Mouse (Mus musculus): ENCODE results near the gene Gpr39. TPM values are rescaled to one million over a fixed set of nuclear protein-coding genes. Genes with fewer than 3 reads are reported as not detected.

The Gpr39 gene
- total and polyA plus RNA-seq, 2 experiments from 2014 or later = 0.21 to 0.24 TPM

DNA sequence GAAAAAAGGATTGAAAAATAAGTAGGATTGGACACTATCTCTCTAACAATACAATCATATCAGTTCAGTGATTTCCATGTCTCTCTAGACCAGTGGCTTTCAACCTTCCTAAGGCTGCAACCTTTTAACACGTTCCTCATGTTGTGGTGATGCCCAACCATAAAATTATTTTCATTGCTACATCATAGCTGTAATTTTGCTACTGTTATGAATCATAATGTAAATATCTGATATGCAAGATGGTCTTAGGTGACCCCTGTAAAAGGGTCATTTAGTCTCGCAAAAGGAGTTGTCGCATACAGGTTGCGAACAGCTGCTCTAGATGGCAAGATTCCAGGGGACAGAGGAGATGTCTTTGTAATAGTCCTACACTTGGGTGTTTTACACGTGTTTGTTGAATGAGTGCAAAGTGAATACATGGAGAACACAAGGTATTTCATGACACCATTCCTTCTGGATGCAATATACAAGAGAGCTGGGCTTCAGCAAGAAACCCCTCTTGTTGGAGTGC is 11.6 kb upstream of the Gpr39 start:
- ATAC-seq (no peak), DNase-seq (ENCODE audit: low spot score) (no peak)
- Histone ChIP-seq H3K4me2 (ENCODE audit: low read depth, low read length) (no peak overlapping the region), H3K4me3 (ENCODE audit: low read length) (no peak overlapping the region), H3K9ac (replicated peaks; ENCODE audit: low read length) (no peak overlapping the region), H3K9me3 (ENCODE audit: low read length) (no peaks in the 10 kb centered on the region), H3K4me1 (ENCODE audit: insufficient read depth, low read length) (no peaks in the 10 kb centered on the region), H3K36me3 (ENCODE audit: insufficient read depth, low read length) (no peaks in the 10 kb centered on the region), H3K27me3 (ENCODE audit: insufficient read depth, low read length) (no peaks in the 10 kb centered on the region), H3K27ac (no peak overlapping the region)
- no peak for TF ChIP-seq CTCF (IDR thresholded peaks at IDR 0.05; ENCODE audit: low read depth)
- 73% methylated on average over 5 of the region's 5 CpGs for WGBS

DNA sequence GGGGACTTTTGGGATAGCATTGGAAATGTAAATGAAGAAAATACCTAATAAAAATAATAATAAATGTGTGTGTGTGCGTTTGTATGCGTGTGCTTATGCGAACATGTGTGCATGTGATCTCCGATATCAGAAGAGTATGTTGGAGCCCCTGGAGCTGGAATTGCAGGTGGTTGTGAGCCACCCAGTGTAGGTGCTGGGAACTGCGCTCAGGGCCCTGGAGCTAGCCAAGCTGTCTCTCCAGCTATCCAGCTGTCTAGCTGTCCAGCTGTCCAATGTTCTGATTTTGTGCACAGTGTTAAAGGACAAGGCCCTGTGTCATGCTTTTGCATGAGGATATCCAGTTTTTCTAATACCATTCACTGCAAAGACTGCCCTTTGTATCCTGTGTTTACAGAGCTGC is 7.8 kb upstream of the Gpr39 start:
- no peaks in the 10 kb centered on the region for H3K4me1 ChIP-seq (ENCODE audit: insufficient read depth, low read length)
- no peak for DNase-seq (ENCODE audit: low spot score)
- ATAC-seq = no peak

DNA sequence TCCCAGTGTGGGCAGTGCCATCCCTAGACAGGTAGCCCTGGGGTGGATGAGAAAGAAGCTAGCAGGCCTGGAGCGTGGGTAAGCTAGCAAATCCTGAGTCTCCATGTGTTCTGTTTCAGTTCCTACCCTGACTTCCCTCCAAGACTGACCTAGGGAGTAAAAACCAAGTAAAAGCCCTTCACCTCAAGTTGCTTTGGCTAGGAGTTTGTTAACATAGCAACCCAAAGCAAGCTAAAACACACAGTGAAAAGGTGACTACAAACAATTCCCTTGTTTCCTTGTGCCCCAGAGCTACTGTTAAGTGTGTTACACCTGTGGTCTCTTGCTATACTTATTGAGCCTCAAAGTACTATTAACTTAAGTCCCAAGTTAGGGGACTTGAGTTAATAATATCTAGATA is 1.6 kb upstream of the Gpr39 start:
- Histone ChIP-seq H3K9me3 (ENCODE audit: low read length) (no peaks in the 10 kb centered on the region), H3K27ac (no peak overlapping the region), H3K4me2 (ENCODE audit: low read depth, low read length) (no peak overlapping the region), H3K36me3 (ENCODE audit: insufficient read depth, low read length) (no peaks in the 10 kb centered on the region), H3K4me1 (ENCODE audit: insufficient read depth, low read length) (no peaks in the 10 kb centered on the region), H3K27me3 (ENCODE audit: insufficient read depth, low read length) (no peaks in the 10 kb centered on the region), H3K9ac (replicated peaks; ENCODE audit: low read length) (no peak overlapping the region), H3K4me3 (ENCODE audit: low read length) (no peak overlapping the region)
- DNase-seq (ENCODE audit: low spot score) = no peak
- 93% methylated on average over 1 of the region's 1 CpGs for WGBS
- ATAC-seq = no peak
- no peak for TF ChIP-seq CTCF (IDR thresholded peaks at IDR 0.05; ENCODE audit: low read depth)

More for the DNA sequence above, 7.8 kb upstream of the Gpr39 start:
- Histone ChIP-seq H3K27me3 (ENCODE audit: insufficient read depth, low read length) (no peaks in the 10 kb centered on the region), H3K4me3 (ENCODE audit: low read length) (no peak overlapping the region), H3K4me2 (ENCODE audit: low read depth, low read length) (no peak overlapping the region), H3K36me3 (ENCODE audit: insufficient read depth, low read length) (no peaks in the 10 kb centered on the region), H3K9me3 (ENCODE audit: low read length) (no peaks in the 10 kb centered on the region), H3K27ac (no peak overlapping the region), H3K9ac (replicated peaks; ENCODE audit: low read length) (no peak overlapping the region)
- peak; percentile 51 for TF ChIP-seq CTCF (IDR thresholded peaks at IDR 0.05; ENCODE audit: low read depth)
- 83% methylated on average over 5 of the region's 5 CpGs for WGBS

DNA sequence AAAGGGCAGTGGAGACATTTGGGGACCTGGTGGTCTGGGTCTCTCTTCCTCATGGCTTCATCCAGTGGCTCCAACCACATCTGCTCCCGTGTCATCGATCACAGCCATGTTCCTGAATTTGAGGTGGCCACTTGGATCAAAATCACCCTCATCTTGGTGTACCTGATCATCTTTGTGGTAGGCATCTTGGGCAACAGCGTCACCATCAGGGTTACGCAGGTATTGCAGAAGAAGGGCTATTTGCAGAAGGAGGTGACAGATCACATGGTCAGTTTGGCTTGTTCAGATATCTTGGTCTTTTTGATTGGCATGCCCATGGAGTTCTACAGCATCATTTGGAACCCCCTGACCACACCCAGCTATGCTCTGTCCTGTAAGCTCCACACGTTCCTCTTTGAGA is 491 bp downstream of the Gpr39 start:
- no peaks in the 10 kb centered on the region for H3K36me3 ChIP-seq (ENCODE audit: insufficient read depth, low read length)
- TF ChIP-seq CTCF (IDR thresholded peaks at IDR 0.05; ENCODE audit: low read depth) = no peak
- H3K4me2 ChIP-seq (ENCODE audit: low read depth, low read length) = no peak overlapping the region
- no peak overlapping the region for H3K4me3 ChIP-seq (ENCODE audit: low read length)
- no peaks in the 10 kb centered on the region for H3K27me3 ChIP-seq (ENCODE audit: insufficient read depth, low read length)
- no peaks in the 10 kb centered on the region for H3K9me3 ChIP-seq (ENCODE audit: low read length)
- no peaks in the 10 kb centered on the region for H3K4me1 ChIP-seq (ENCODE audit: insufficient read depth, low read length)
- no peak overlapping the region for H3K27ac ChIP-seq
- DNase-seq (ENCODE audit: low spot score) (no peak), ATAC-seq (no peak)
- no peak overlapping the region for H3K9ac ChIP-seq (replicated peaks; ENCODE audit: low read length)
- 88% methylated on average over 5 of the region's 5 CpGs for WGBS

DNA sequence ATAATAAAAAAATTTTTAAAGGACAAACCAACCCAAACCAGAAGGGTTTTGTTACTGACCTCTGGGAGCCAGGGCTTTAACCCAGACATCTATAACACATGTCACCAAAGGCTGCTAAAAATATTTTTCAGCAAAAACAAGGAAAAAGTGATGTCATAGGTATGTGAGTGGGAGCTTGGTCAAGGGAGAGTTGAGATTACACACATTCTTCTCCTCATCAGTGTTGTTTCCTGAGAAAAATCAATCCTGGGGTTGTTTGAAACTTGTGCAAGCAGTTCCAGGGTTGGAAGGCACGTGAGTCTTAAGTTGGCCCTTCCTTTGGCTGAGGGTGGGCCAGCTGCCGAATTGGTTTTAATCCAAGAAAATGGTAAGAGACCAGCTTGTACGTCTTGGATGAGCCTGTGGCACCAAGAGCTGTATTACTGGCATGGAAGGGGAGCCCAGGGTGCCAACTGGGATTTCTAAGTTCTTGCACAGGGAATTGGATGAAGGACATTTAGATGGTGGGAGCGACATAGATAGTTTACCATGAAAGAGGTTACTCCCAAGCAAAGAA is 2.8 kb downstream of the Gpr39 start:
- DNase-seq (ENCODE audit: low spot score) (no peak), ATAC-seq (no peak)
- Histone ChIP-seq H3K4me1 (ENCODE audit: insufficient read depth, low read length) (no peaks in the 10 kb centered on the region), H3K4me2 (ENCODE audit: low read depth, low read length) (no peak overlapping the region), H3K27me3 (ENCODE audit: insufficient read depth, low read length) (no peaks in the 10 kb centered on the region), H3K9ac (replicated peaks; ENCODE audit: low read length) (no peak overlapping the region), H3K9me3 (ENCODE audit: low read length) (no peaks in the 10 kb centered on the region), H3K4me3 (ENCODE audit: low read length) (no peak overlapping the region), H3K36me3 (ENCODE audit: insufficient read depth, low read length) (no peaks in the 10 kb centered on the region), H3K27ac (no peak overlapping the region)
- WGBS = 73% methylated on average over 4 of the region's 4 CpGs
- no peak for TF ChIP-seq CTCF (IDR thresholded peaks at IDR 0.05; ENCODE audit: low read depth)

DNA sequence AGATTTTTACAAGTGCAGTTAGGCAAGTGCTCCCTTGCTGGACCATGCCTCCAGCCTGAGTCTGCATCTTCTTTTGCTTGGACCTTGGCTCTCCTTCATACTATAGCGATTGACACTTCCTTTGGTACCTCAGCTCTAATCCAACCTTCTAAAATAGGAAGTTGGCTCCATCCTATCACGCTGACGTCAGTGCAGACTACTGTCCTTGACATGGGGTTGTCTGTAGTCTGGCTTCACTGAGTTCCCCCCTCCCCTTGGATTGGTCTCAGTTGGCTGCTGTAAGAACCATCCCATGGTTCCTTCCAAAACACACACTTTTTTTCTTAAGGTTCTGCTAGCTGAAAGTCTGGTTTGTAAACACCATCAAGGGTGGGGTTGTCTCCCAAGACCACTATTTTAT is 7.6 kb downstream of the Gpr39 start:
- H3K27ac ChIP-seq = no peak overlapping the region
- DNase-seq (ENCODE audit: low spot score) (no peak), ATAC-seq (no peak)
- no peaks in the 10 kb centered on the region for H3K27me3 ChIP-seq (ENCODE audit: insufficient read depth, low read length)
- H3K4me2 ChIP-seq (ENCODE audit: low read depth, low read length) = no peak overlapping the region
- TF ChIP-seq CTCF (IDR thresholded peaks at IDR 0.05; ENCODE audit: low read depth) = no peak
- H3K9me3 ChIP-seq (ENCODE audit: low read length) = no peaks in the 10 kb centered on the region
- 83% methylated on average over 3 of the region's 3 CpGs for WGBS
- H3K4me3 ChIP-seq (ENCODE audit: low read length) = no peak overlapping the region
- no peak overlapping the region for H3K9ac ChIP-seq (replicated peaks; ENCODE audit: low read length)
- no peaks in the 10 kb centered on the region for H3K4me1 ChIP-seq (ENCODE audit: insufficient read depth, low read length)
- no peaks in the 10 kb centered on the region for H3K36me3 ChIP-seq (ENCODE audit: insufficient read depth, low read length)

DNA sequence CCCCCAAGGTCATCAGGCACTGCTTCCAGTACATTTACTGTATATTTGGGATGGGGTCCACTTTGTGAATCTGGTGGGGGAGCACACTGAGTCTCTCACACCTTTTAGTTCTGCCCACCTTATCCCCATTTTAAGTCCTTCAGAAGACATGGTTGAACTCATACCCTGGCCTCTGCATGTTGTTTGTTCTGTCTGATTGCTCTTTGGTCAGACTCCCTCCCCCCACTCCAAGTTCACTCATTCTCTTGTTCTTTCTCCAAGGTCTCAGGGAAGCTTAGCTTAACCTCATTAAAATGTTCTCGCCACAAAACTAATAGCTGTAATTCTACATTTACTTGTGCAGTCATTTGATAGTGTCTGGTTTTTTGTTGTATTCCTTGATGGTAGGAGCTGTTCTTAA is 8.5 kb downstream of the Gpr39 start:
- Histone ChIP-seq H3K4me1 (ENCODE audit: insufficient read depth, low read length) (no peaks in the 10 kb centered on the region), H3K4me2 (ENCODE audit: low read depth, low read length) (no peak overlapping the region), H3K36me3 (ENCODE audit: insufficient read depth, low read length) (no peaks in the 10 kb centered on the region), H3K9me3 (ENCODE audit: low read length) (no peaks in the 10 kb centered on the region), H3K4me3 (ENCODE audit: low read length) (no peak overlapping the region), H3K27me3 (ENCODE audit: insufficient read depth, low read length) (no peaks in the 10 kb centered on the region), H3K9ac (replicated peaks; ENCODE audit: low read length) (no peak overlapping the region), H3K27ac (no peak overlapping the region)
- WGBS = 85% methylated on average over 1 of the region's 1 CpGs
- no peak for ATAC-seq
- no peak for DNase-seq (ENCODE audit: low spot score)
- no peak for TF ChIP-seq CTCF (IDR thresholded peaks at IDR 0.05; ENCODE audit: low read depth)
